Mouse (Mus musculus) kidney, postnatal 25 days (tissue): ENCODE results near the gene Pltp.
A peak's percentile ranks its signal among the peaks of the same experiment; 100 is the strongest.
"Not testable (repeated sequence)": the region's sequence is repeated elsewhere in the genome, so short reads cannot be mapped to it uniquely, and the experiment has no call there.

Experiments used
- DNase-seq, 2 experiments: peaks; one replicate each; pipeline ENCODE4 v3.0.0; 2021; ENCODE audit warnings: mixed read lengths in 2 of 2

Pltp gene

DNA sequence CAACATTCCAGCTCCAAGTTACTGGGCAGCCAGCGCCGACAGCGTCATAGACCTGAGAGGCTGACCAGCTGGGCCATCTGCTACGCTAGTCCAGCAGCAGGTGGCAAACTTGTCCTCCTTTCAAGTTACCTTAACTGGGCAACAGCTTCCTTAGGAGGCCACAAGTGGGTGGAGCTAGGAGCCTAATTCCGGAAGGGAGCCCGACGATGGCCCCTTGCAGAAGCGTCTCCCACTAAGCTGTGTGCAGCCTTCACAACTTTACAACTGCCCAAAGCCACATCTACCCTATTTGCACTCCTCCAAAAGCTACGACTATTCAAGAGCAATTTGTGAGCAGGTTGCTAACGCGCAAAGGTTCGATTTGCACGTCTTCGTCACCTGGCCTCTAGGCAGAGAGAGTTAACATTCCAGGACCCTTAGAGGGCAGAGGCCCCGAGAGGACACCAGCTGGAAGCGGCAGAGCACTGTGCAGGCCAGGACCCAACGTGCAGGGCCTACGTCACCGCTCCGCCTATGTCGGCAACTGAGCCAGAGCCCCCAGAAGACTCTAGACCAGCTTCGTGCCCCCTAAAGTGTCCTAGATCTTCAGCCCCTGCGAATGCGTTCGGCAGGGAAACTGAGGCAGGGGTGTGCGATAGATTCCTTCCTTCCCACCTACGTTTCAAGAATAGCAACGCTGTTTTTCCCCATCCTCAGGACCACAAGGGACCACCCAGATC, 21.2 kb upstream of the Pltp start:
- peak; percentile 85 to 92 for DNase-seq

GRCm38 (mm10) chr2:164877376-164878215, 20.1 kb upstream of the Pltp start:
- not testable (repeated sequence) for DNase-seq

- not testable (repeated sequence) for DNase-seq
These were observed 18.1 kb upstream of the Pltp start for GRCm38 (mm10) chr2:164875648-164876047.

GRCm38 (mm10) chr2:164874239-164874769, 16.8 kb upstream of the Pltp start:
- peak; percentile 40 to 74 for DNase-seq

GRCm38 (mm10) chr2:164873621-164874020, 16.1 kb upstream of the Pltp start:
- DNase-seq, result no peak

- no peak for DNase-seq
These were observed 14.2 kb upstream of the Pltp start for GRCm38 (mm10) chr2:164871602-164872303.

DNA sequence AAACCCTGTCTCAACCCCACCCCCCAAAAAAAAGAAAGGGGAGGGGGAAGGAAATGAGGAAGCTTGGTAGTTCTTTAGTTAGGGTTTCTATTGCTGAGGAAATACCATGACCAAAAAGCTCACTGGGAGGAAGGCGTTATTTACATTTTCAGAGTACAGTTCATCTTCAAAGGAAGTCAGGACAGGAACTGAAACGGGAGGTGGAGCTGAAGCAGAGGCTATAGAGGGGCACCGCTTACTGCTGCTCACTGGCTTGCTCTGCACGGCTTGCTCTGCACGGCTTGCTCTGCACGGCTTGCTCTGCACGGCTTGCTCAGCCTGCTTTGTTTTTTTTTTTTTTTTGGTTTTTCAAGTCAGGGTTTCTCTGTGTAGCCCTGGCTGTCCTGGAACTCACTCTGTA, 11.0 kb upstream of the Pltp start:
- DNase-seq, result no peak

- DNase-seq, result peak in 1 of 2 experiments; percentile 53
These were observed 10.1 kb upstream of the Pltp start for GRCm38 (mm10) chr2:164867566-164867965.

DNA sequence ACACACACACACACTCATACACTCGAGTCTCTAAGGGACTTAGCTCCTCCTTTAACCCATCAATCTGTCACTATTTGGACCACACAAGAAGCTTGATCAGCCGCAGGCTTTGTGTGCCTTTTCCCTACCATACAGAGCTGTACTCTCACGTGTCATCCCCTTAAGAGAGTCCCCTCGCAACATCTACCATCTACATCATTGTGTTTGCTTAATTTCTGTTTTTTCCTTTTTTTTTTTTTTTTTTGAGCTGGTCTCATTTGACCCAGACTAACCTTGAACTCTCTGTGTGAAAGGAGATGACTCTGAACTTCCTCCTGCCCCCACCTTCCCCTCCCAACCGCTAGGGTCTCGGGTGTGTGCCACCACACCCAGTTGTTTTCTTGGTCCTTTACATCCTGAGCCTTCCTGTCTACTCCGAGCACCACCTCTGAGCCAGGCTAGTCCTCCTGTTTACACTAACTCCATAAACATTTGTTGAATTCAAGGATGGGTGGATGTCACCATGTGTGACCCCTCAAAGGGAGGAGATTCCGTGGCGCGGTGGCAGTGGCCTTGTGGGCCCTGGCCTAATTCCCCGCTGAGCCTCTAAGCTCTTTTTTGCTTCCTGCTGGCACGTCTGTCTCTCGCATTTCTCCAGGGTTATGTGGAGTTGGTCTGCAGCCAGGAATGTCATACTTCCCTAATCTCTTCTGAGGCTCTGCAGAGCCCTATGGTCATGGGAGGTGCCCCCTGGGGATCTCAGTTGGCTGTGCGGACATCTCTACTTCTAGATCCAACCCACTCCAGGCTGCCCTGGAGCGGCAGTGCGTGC, 9.4 kb upstream of the Pltp start:
- DNase-seq, result peak; percentile 72 to 78

GRCm38 (mm10) chr2:164864593-164864992, 7.1 kb upstream of the Pltp start:
- no peak for DNase-seq

DNA sequence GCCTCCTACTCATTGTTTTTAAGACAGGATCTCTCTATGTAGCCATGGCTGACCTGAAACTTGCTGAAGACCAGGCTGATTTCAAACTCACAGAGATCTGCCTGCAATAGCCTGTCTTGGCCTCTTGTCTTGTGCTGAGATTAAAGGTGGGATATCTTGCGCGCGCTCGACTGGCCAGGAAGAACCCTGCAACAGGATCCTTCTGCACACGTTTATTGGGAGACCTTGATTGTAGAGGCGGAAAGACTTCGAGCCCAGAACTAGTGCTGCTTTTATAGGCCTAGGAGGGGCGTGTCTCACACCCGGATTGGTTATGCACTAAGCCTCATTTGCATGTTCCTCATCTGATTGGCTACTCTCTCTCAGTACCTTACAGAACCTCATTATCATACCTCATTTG, 5.9 kb upstream of the Pltp start:
- DNase-seq, result not testable (repeated sequence)

DNA sequence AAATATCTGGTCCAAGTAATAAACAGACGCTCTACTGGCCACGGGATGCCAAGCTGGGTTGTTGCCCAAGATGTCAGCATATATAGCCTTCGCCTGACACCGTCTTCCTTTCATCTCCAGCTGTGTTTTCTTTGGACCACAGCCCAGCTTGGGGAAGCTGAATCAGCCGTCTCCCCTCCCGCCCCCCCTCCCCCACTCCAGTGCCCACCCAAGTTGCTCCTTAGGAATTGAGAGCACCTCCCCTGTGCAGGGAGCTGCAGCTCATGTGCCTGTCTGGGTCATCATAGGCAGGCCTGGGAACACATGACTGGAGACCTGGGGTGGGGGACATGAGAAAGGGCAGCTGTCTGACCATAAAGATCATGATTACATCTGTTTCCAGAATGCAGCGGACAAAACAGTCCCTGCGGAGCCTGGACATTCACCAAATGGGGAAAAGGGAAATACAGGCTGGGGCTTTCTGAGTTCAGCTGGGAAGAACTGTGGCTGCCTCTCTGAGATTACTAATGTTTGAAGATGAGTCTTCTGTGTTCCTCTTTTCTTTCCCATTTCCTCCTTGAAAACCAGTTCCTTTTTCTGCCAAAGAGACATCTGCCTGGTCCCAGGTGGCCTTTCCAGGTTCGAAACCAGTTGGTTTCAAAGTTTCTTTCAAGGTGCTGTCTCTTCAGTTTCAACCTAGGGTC, 4.8 kb upstream of the Pltp start:
- DNase-seq, result peak; percentile 73 to 77

DNA sequence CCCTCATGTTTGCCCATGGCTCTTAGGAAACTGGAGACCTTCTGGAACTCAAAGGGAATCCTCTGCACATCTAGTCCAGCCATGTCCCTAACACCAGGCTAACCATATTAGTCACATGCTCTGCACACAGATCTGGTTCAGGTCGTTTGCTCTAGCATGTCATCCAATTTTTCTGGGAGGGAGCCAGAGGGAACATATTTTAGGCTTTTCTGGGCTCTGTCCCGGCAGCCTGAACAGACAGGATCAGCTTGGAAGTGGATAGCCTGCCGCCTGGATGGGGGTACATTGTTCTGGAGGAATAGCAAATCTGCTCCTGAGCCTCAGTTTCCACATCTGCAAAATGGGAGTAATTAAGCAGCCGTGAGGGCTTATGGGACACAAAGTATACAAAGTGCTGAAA, 3.6 kb upstream of the Pltp start:
- no peak for DNase-seq

DNA sequence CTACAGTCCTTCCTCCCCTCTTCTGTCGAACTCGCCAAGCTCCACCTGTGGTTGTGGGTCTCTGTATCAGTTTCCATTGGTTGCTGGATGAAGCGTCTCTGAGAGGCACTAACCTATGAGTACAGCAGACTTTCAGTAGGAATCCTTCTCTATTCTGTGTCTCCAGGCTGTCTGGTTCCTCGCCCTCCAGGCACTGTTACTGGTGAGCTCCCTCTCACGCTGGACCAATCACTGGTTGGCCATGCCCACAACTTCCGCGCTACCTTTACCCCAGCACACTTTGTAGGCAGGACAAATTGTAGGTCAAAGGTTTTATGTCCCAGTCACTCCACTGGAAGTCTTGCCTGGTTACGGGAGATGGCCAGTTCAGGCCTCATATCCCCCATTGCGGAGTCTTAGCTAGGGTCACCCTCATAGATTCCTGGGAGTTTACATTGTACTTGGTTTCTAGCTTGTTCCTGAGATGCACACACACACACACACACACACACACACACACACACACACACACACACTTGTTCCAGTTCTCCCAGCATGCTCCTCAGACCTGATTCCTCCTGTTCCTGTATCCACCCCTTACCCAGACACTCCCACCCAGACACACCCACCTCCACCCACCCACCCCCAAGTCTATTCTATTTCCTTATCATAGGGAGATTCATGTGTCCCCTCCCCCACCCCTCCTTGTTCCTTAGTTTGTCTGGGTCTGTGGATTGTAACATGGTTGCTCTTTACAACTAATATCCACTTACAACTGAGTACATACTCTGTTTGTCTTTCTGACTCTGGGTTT, 2.3 kb upstream of the Pltp start:
- peak; percentile 64 to 88 for DNase-seq

- DNase-seq, result no peak
These were observed 1.6 kb upstream of the Pltp start for GRCm38 (mm10) chr2:164859155-164859554.

GRCm38 (mm10) chr2:164857842-164858553, 487 bp upstream of the Pltp start:
- DNase-seq, result no peak

DNA sequence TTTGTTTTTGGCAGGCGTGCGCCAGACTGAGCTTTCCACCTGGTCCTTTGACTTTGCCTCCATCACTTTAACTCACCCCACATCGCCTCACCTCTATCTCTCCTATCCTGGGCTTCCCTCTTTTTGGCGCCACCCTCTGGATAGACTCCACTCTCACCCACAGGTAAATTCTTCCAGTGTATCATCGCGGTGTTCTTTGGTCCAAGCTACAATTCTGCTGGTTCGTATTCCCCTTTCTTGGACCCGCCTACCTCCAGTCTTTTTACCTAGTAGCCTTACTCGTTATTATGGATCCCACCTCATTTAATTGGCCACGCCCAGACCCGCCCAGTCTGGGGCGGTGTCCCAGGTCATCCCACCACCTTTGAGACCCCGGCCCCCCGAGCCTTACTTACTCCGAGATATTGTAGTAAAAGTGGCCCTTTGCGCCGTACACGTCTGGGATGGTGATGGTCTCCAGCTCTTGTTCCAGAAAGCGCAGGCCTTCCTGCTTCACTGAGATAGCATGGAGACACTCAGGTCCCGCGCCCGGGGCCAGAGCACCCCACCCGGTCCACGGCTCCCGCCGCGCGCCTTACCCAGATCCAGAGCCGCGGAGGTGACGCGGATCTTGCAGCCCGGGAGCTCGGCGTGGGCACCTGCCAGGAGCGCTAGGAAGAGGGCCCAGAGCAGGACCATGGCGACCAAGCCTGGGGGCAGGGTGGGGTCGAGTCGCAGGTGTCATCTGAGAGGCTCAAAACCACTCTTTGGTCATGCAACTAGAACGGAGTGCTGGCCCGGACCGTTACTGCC, 1.0 kb downstream of the Pltp start:
- DNase-seq, result peak in 1 of 2 experiments; percentile 44

GRCm38 (mm10) chr2:164855572-164855971, 1.9 kb downstream of the Pltp start:
- DNase-seq, result not testable (repeated sequence)

- DNase-seq, result no peak
These were observed 7.5 kb downstream of the Pltp start for GRCm38 (mm10) chr2:164850061-164850460.
